Mouse (Mus musculus): ENCODE results near the gene Pou2f2. TPM values are rescaled to one million over a fixed set of nuclear protein-coding genes. Genes with fewer than 3 reads are reported as not detected.

Gene Pou2f2
- polyA plus RNA-seq, 1 experiment from 2014 or later: 2.3 TPM

DNA sequence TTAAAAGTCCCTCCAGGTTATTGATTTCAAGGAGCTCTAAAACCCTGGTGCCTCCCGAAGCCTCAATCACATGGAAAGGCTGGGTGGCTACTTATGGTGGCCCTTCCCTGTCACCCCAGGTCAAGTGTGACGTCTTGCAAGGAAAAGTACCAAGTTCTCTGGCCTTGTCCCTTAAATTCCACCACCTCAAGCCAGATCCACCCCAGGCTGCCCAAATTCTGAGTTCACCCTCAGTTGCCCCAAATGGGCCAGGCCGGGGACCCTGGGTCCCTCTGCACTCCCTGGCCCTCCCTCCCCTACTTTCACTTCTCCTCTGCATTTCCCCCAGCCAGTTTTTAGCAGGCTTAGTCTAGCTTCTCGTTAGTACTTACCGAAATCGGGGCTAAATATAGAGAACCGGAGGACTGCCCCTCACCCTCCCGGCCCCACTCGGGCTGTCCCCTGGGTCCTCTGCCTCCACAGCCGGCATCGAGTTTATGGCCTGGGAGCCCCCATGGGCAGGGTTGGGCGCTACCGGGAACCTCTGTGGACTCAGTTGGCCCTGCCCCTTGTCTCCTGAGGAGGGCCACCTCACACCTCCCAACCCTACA, 50.0 kb downstream of the Pou2f2 start:
- no peaks in the 10 kb centered on the region for H3K36me3 ChIP-seq (ENCODE audit: control insufficient read depth, insufficient read depth, low read length)
- H3K4me3 ChIP-seq (ENCODE audit: low read depth, low read length): no peak overlapping the region
- no peak for ATAC-seq (ENCODE audit: insufficient number of reproducible peaks, insufficient read depth, low FRiP score, low read depth)
- H3K27me3 ChIP-seq (ENCODE audit: control insufficient read depth, insufficient read depth, low read length): peaks cover 17% of the 10 kb centered on the region
- 55% methylated on average over 13 of the region's 13 CpGs for WGBS
- H3K9ac ChIP-seq (replicated peaks; ENCODE audit: low read depth, low read length): no peak overlapping the region
- H3K4me1 ChIP-seq (ENCODE audit: control insufficient read depth, insufficient read depth, low read length): no peaks in the 10 kb centered on the region
- no peak overlapping the region for H3K4me2 ChIP-seq (replicated peaks; ENCODE audit: low read depth, low read length)
- H3K9me3 ChIP-seq (ENCODE audit: control insufficient read depth, low read depth, low read length): no peaks in the 10 kb centered on the region
- H3K27ac ChIP-seq (ENCODE audit: low read length): no peak overlapping the region

DNA sequence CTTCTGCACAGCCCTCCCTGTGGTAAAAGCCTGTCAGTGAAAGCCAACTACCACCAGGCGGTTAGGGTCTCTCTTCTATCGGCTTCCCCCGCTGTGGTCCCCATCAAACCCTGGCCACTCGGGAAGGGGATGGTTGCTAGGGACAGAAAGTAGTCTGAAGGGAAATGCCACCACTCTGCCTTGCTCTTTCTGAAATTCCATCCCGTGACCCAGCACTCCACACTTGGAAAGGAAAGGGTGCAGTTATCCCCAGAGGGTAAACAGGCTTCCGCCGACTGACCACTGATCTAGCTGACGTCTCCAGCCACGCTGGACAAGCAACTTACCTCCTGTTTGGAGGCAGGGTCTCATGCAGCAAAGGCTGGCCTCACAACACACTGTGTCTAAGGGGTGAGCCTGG, 51.6 kb downstream of the Pou2f2 start:
- WGBS: 50% methylated on average over 9 of the region's 9 CpGs
- no peak overlapping the region for H3K4me3 ChIP-seq (ENCODE audit: low read depth, low read length)
- H3K27me3 ChIP-seq (ENCODE audit: control insufficient read depth, insufficient read depth, low read length): peaks cover 8% of the 10 kb centered on the region; the same call in 1 of the 2 replicates
- H3K4me1 ChIP-seq (ENCODE audit: control insufficient read depth, insufficient read depth, low read length): no peaks in the 10 kb centered on the region
- H3K9me3 ChIP-seq (ENCODE audit: control insufficient read depth, low read depth, low read length): no peaks in the 10 kb centered on the region
- no peak for ATAC-seq (ENCODE audit: insufficient number of reproducible peaks, insufficient read depth, low FRiP score, low read depth)
- no peak overlapping the region for H3K27ac ChIP-seq (ENCODE audit: low read length)
- H3K4me2 ChIP-seq (replicated peaks; ENCODE audit: low read depth, low read length): no peak overlapping the region
- H3K9ac ChIP-seq (replicated peaks; ENCODE audit: low read depth, low read length): no peak overlapping the region
- no peaks in the 10 kb centered on the region for H3K36me3 ChIP-seq (ENCODE audit: control insufficient read depth, insufficient read depth, low read length)

DNA sequence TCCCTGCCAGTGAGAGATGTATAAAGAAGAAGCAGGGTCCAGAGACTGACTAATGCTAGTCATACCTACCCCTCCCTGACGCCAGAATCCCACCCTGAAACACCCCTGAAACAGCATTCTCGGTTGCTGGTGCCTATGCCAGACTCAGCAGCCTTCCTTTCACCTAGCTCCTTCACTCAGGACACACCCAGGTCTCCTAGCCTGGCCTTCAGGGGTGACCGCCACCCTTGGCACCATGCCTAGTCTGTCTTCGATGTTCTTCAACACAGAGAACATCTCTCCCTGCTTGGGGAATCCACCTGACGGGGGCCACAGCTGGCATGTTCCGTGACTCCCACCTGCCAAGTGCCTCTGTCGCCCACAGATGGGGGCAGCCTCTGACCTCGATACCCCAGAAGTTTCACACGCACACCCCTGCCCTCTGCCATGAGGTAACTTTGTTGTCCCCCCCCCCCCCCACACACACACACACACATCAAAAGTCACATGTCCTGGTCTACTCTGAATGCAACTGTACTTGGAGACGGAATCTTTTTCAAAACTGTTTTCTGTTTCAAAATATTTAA, 53.7 kb downstream of the Pou2f2 start:
- H3K27me3 ChIP-seq (ENCODE audit: control insufficient read depth, insufficient read depth, low read length): no peaks in the 10 kb centered on the region
- H3K4me1 ChIP-seq (ENCODE audit: control insufficient read depth, insufficient read depth, low read length): no peaks in the 10 kb centered on the region
- H3K4me3 ChIP-seq (ENCODE audit: low read depth, low read length): no peak overlapping the region
- no peak overlapping the region for H3K9ac ChIP-seq (replicated peaks; ENCODE audit: low read depth, low read length)
- H3K9me3 ChIP-seq (ENCODE audit: control insufficient read depth, low read depth, low read length): no peaks in the 10 kb centered on the region
- H3K27ac ChIP-seq (ENCODE audit: low read length): no peak overlapping the region
- ATAC-seq (ENCODE audit: insufficient number of reproducible peaks, insufficient read depth, low FRiP score, low read depth): no peak
- no peaks in the 10 kb centered on the region for H3K36me3 ChIP-seq (ENCODE audit: control insufficient read depth, insufficient read depth, low read length)
- no peak overlapping the region for H3K4me2 ChIP-seq (replicated peaks; ENCODE audit: low read depth, low read length)
- WGBS: 78% methylated on average over 10 of the region's 10 CpGs

DNA sequence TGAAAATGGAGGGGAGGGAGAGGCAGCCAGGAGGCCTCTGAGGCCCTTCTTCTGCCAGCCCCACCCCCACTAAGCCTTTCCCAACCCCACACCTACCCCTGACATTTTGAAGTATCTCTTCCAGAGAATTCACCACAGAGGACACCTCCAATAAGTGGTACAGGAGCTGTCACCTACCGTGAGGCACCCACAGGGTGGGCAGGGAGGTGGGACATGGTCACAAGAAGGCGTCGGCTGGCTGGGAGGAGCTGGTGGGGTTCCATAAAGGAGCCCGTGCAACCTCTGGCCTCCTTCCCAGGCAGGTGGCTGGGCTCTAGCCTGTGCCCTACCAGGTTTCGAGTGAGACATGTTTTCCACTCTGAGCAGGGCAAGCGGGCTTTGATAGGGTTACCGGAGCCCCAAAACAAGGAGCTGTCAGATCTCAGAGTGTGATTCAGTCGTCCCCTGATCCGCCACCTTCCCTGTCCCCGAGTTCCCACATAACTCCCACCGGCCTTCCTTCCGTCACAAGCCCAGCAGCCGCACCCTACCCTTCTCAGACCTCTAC, 58.2 kb downstream of the Pou2f2 start:
- Histone ChIP-seq H3K4me1 (ENCODE audit: control insufficient read depth, insufficient read depth, low read length) (no peaks in the 10 kb centered on the region; the same call in 1 of the 2 replicates), H3K27me3 (ENCODE audit: control insufficient read depth, insufficient read depth, low read length) (no peaks in the 10 kb centered on the region), H3K36me3 (ENCODE audit: control insufficient read depth, insufficient read depth, low read length) (no peaks in the 10 kb centered on the region), H3K4me3 (ENCODE audit: low read depth, low read length) (no peak overlapping the region), H3K4me2 (replicated peaks; ENCODE audit: low read depth, low read length) (no peak overlapping the region), H3K9ac (replicated peaks; ENCODE audit: low read depth, low read length) (no peak overlapping the region), H3K27ac (ENCODE audit: low read length) (no peak overlapping the region), H3K9me3 (ENCODE audit: control insufficient read depth, low read depth, low read length) (no peaks in the 10 kb centered on the region)
- WGBS: 63% methylated on average over 13 of the region's 13 CpGs
- ATAC-seq (ENCODE audit: insufficient number of reproducible peaks, insufficient read depth, low FRiP score, low read depth): no peak

DNA sequence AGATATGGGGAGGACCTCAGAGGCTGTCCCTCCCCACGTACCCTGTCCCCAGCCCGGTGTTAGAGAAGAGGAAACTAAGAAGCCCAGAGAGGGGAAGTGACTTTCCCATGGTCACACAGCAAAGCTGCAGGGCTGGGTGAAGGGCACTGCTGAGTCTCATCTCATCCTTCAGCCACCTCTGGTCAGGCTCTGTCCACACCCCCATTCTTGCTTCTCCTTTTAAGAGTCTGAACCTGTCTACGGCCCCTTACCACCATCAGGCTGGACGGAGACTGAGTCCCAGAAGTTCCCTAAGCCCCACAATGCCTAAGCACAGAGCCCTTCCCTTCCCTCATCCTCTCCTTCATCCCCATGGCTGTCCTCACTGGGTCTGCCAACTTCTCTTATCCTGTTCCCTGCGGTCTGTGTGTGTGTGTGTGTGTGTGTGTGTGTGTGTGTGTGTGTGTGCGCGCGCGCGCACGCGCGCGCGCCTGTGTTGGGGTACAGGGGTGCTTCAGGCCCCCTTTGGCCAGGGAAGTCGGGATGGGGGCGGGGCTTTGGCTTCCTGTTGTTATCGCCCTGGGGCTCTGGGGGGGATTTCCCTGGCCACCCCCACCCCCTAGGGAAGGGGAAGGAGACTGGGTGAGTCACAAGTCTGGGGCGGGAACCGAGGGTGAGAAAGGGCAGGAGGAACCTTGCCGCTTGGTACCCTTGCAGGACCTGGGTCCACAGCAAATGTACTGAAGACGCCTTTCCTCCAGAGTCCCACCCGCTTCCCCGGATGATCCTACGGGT, 59.3 kb downstream of the Pou2f2 start:
- H3K9ac ChIP-seq (replicated peaks; ENCODE audit: low read depth, low read length): no peak overlapping the region
- WGBS: 62% methylated on average over 25 of the region's 25 CpGs
- H3K4me1 ChIP-seq (ENCODE audit: control insufficient read depth, insufficient read depth, low read length): no peaks in the 10 kb centered on the region; the same call in 1 of the 2 replicates
- H3K36me3 ChIP-seq (ENCODE audit: control insufficient read depth, insufficient read depth, low read length): no peaks in the 10 kb centered on the region
- H3K27ac ChIP-seq (ENCODE audit: low read length): no peak overlapping the region
- H3K27me3 ChIP-seq (ENCODE audit: control insufficient read depth, insufficient read depth, low read length): no peaks in the 10 kb centered on the region
- ATAC-seq (ENCODE audit: insufficient number of reproducible peaks, insufficient read depth, low FRiP score, low read depth): no peak
- no peak overlapping the region for H3K4me3 ChIP-seq (ENCODE audit: low read depth, low read length)
- no peak overlapping the region for H3K4me2 ChIP-seq (replicated peaks; ENCODE audit: low read depth, low read length)
- H3K9me3 ChIP-seq (ENCODE audit: control insufficient read depth, low read depth, low read length): no peaks in the 10 kb centered on the region

DNA sequence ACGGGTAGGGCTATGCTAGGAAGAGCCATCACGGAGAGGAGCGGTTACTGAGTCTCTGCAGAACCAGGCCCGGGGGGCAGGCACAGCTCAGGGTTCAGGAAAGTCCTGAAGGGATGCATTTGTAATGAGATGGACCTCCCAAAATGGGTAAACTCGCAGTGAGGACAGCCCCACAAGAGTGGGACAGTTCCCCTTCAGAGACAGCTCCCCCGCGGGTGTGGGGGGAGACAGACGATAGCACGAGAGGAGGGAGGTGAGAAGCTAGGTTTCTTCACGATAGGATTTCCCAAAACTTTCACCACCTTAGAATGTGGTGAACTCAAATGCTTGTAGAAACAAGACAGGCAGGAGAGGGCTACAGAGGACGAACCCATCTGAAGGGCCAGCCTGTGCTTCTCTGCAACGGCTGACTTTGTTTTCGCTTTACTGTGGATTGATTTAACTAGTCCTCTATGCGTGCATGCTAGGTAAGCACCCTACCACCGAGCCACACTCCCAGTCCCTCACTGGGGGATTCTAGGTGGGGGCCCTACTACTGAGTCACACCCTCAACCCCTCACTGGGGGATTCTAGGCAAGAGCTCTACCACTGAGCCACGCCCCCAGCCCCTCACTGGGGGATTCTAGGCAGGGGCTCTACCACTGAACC, 66.4 kb downstream of the Pou2f2 start:
- Histone ChIP-seq H3K36me3 (ENCODE audit: control insufficient read depth, insufficient read depth, low read length) (no peaks in the 10 kb centered on the region), H3K27ac (ENCODE audit: low read length) (no peak overlapping the region), H3K9me3 (ENCODE audit: control insufficient read depth, low read depth, low read length) (no peaks in the 10 kb centered on the region), H3K4me1 (ENCODE audit: control insufficient read depth, insufficient read depth, low read length) (no peaks in the 10 kb centered on the region), H3K9ac (replicated peaks; ENCODE audit: low read depth, low read length) (no peak overlapping the region), H3K4me2 (replicated peaks; ENCODE audit: low read depth, low read length) (no peak overlapping the region), H3K27me3 (ENCODE audit: control insufficient read depth, insufficient read depth, low read length) (no peaks in the 10 kb centered on the region), H3K4me3 (ENCODE audit: low read depth, low read length) (no peak overlapping the region)
- 84% methylated on average over 16 of the region's 16 CpGs for WGBS
- no peak for ATAC-seq (ENCODE audit: insufficient number of reproducible peaks, insufficient read depth, low FRiP score, low read depth)

DNA sequence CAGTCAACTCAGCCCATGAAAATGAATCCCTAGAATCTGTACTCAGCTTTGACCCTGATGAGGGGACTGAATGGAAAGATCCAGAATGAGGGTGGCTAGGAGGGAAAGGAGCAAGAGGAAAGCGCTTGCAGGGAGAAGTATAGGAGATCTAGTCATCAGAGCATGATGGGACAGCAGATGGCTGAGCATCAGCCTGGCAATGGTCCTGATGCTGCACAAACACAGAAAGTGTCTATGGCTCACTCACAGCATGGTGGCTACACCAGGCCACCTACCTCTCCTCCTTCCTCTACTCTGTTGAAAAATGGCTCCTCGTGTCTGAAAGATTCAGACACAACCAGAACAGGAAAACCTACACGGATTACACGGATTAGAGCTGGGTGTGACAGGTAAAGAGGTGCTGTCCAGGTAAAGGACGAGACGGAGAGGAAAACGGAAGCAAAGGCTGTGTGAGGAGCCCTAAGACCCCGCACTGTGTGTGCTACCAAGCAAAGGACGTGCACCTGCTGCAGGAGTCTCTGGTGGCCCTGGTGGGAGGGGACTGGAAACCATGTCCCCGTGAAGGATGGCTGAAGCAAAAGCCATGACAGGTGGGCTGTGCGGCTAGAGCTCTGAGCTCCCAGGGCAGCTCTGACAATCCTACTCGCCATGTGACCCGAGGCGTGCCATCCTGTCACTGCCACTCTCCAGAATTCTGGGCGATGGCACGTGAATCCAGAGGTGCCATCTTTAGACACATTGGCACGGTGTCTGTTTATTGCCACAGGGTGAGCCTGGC, 67.2 kb downstream of the Pou2f2 start:
- H3K9me3 ChIP-seq (ENCODE audit: control insufficient read depth, low read depth, low read length): no peaks in the 10 kb centered on the region
- H3K4me1 ChIP-seq (ENCODE audit: control insufficient read depth, insufficient read depth, low read length): no peaks in the 10 kb centered on the region
- H3K27ac ChIP-seq (ENCODE audit: low read length): no peak overlapping the region
- H3K4me2 ChIP-seq (replicated peaks; ENCODE audit: low read depth, low read length): no peak overlapping the region
- no peak overlapping the region for H3K4me3 ChIP-seq (ENCODE audit: low read depth, low read length)
- no peaks in the 10 kb centered on the region for H3K36me3 ChIP-seq (ENCODE audit: control insufficient read depth, insufficient read depth, low read length)
- no peaks in the 10 kb centered on the region for H3K27me3 ChIP-seq (ENCODE audit: control insufficient read depth, insufficient read depth, low read length)
- WGBS: 84% methylated on average over 17 of the region's 17 CpGs
- ATAC-seq (ENCODE audit: insufficient number of reproducible peaks, insufficient read depth, low FRiP score, low read depth): 0 out of 2 replicates have a peak, but pooled peaks have one; percentile 46
- H3K9ac ChIP-seq (replicated peaks; ENCODE audit: low read depth, low read length): no peak overlapping the region

DNA sequence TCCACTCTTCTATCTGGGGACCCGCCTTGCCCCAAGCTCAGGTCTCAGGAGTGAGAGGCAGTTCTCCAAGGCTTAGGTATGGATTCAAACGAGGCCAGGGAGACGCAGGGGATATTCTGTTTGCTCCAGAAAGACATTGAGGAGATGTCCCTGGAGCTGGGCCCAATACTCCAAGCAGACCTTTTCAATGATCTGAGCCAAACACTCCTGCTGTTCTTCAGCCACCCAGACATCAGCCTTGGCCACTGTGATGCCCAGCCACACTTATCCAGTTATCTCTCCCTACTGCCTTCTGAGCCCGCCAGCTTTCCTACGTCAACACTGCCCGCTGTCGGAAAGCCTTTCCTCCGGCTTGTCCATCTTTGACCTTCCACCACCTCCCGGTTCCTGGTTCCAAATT, 69.2 kb downstream of the Pou2f2 start:
- 82% methylated on average over 9 of the region's 9 CpGs for WGBS
- Histone ChIP-seq H3K27ac (ENCODE audit: low read length) (no peak overlapping the region), H3K36me3 (ENCODE audit: control insufficient read depth, insufficient read depth, low read length) (no peaks in the 10 kb centered on the region), H3K27me3 (ENCODE audit: control insufficient read depth, insufficient read depth, low read length) (no peaks in the 10 kb centered on the region), H3K4me3 (ENCODE audit: low read depth, low read length) (no peak overlapping the region), H3K4me2 (replicated peaks; ENCODE audit: low read depth, low read length) (no peak overlapping the region), H3K9ac (replicated peaks; ENCODE audit: low read depth, low read length) (no peak overlapping the region), H3K4me1 (ENCODE audit: control insufficient read depth, insufficient read depth, low read length) (no peaks in the 10 kb centered on the region), H3K9me3 (ENCODE audit: control insufficient read depth, low read depth, low read length) (no peaks in the 10 kb centered on the region)
- no peak for ATAC-seq (ENCODE audit: insufficient number of reproducible peaks, insufficient read depth, low FRiP score, low read depth)
